Mouse (Mus musculus) heart, adult 11 months (tissue): ENCODE data around the gene Gm20388.

Experiments used
- DNase-seq: peaks from one replicate; pipeline ENCODE4 v3.0.0; 2022

The Gm20388 gene

DNA sequence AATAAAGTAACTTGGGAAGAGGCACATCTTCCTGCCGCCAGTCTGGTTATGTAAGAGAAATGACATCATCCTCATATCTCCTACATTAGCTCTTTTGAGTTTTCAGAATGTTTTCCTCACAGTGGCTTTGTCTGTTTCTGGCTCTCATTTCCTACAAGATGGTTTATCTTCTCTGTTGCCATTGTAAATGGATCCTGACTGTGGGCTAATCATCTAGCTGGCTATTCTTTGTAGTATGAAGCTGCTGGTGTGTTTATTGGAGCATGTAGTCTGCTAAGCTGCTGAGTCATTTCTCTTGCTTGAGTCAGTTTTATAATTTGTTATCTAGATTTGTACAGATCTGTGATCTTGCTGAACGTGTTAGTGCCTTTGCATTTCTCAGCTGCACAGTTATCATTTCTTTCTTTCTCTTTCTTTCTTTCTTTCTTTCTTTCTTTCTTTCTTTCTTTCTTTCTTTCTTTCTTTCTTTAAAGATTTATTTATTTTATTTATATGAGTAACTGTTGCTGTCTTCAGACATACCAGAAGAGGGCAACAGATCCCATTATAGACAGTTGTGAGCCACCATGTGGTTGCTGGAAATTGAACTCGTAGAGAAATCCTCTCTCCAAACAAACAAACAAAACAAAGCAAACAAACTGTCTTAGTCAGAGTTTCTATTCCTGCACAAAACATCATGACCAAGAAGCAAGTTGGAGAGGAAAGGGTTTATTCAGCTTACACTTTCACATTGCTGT, 3723.9 kb downstream of the Gm20388 start:
- no peak for DNase-seq

DNA sequence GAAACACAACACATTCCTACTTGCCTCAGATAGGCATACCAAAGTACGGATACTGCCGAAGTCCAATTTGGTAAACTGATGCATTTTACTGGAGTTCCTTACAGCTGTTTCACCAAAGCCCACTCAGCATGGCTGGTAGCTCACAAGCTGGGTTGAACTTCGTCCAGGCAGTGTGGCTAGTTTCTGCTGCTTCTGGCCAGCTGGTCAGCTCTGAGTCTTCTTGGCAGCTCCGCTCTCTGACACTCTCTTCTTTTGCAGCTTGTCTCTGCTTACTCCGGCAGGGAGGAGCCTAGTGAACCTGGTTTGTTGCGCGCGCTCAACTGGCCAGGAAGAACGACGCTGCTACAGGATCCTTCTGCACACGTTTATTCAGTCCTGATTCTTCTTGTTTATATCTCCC, 3725.0 kb downstream of the Gm20388 start:
- peak; percentile 93 for DNase-seq

DNA sequence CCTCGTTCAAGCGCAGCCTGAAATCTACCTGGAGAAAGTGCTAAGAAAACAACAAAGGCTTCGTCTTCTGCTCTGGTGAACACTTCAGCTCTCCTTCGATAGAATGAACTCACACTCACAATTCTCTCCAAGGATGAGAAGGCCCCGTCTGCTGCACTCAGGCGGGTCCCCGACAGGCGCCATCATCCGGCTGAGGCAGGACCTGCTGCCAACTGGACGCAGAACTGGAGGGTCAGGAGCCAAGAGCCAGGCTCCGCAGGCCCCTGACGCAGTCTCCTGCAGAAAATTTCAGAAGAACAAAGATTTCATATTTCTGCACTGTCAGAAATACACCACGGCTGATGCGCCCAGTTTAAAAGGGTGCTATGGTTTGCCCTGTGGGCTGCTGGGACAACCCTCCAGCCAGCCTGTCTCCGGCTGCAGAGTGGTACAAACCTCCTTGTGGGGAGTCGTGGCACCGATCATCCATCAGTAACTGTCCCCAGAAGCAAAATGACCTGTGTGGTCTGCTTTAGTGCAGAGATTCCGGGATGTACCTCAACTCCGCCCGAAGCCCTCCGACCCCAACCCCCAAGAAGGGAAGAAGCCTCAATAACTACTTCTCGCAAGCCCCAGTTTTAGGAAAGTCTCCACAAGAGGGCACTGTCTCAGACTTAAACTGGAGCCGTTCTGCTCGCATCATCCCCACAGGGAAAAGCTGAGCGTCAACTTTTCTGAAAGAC, 3732.8 kb downstream of the Gm20388 start:
- peak; percentile 92 for DNase-seq

DNA sequence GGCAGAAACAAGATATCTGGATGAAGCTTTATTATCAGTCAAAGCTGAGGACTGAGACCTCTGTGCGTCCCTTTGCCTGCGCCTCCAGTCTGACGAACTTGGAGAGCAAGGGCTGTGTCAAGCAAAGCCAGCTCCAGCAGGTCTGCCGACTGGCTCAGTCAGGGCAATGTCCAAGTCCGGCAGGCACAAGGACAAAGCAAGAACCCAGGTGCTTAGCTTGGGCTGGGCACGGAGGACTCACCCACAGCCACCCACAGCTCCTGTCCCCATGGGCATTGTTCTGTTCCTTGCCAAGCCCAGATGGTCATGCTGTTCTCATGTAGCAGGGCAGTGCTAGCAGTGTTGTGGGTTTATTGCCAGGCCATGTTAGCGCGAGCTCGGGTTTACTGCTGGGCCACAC, 3734.6 kb downstream of the Gm20388 start:
- DNase-seq: no peak

DNA sequence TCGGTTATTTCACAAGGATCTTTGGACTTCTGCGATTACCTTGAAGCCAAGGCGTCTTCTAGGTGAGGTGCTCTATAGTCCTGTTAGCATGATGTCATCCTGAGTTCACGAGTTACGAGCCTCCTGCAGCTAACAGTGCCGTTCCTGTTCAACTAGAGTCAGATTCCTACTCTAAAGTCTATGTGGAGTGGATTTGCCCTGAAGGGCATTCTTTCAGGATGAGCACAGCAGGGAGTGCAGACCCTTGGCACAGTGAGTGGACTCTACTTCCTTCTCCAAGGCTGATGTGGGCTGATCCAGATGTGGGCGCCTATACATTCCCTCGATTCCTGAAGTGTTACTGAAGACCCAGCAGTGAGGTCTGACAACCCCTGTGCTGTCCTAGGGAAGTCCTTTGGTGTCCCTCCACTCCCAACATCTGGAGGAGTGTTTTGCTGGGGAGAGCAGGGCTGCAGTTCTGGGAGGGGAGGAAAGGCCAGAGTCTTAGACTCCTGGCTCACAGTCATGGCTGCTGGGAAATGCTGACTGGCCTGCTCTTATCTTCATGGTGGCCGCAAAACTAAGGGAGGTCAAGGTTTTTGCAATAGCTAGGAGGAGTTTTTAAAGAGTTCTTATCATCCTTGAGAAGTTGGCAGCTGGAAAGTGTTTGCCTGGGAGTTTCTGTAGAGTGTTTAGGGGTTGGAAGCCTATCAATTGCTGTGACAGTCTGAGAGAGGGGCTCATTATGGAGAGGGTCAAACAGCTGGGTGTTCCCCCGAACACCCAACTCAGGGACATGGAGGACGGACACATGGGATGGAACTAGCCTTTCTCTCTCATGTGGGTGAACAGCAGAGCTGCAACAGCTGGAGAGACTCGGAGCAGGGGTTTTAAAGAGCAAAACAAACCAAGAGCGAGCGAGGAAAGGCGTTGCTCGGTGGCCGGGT, 3737.9 kb downstream of the Gm20388 start:
- peak; percentile 97 for DNase-seq

DNA sequence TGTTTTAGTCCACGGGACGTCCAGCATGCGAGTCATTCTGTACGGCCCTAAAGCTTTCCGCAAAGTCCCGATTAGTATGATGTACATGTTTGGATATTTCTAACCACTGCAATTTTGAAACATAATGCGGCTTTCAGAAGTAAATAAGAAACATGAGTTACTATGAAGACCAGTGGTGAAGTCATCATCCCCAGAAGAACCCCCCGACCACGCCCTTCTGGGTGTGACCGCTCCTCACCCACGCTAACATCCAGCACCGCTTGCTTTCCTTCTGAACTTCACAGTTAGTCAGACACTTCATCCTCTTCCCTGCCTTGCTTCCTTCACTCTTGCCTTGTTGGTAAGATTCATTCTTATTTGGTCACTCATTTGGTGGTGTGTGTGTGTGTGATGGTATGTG, 3738.8 kb downstream of the Gm20388 start:
- DNase-seq: no peak

DNA sequence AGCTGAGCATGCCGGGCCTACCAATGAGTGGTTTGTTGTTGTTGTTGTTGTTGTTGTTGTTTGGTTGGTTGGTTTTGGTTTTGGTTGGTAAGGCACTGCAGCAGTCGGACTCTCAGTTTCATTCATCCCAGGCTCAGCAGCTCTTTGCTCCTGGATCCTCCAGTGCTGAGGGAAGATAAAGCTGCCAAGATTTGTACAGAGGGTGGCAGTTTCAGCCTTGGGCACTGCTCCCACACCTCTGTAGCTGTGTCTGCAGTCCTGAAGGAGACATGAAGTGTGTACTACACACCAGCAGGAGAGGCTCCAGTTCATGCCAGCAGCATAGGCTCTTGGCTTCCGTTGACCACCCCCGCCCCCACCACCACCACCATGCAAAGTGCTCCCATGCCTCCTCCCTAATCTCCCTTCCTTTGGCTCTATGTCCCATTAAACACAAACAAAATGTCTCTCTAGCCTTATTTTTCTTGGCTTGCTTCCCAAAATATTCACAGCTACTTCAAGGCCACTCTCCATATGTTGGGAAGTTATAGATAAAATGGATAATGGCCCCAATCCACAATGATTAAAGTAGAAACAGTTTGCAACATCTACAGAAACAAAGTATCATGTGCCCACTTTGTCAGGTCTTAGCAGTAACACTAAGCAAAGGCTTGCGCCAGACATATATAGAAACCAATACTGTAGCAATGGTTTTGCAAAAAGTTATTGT, 3740.9 kb downstream of the Gm20388 start:
- no peak for DNase-seq

DNA sequence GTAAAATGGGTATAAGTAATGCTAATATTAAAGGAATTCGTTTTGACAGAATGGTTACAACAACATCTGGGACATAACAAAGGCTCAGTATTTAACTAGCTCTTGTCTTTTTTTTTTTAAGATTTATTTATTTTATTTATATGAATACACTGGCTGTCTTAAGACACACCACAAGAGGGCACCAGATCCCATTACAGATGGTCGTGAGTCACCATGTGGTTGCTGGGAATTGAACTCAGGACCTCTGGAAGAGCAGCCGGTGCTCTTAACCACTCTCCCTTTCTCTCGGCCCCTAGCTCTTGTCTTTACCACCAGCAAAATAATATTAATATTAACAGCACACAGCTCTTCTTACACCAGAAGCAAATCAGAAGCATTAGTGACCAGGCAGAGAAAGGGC, 3742.0 kb downstream of the Gm20388 start:
- no peak for DNase-seq

DNA sequence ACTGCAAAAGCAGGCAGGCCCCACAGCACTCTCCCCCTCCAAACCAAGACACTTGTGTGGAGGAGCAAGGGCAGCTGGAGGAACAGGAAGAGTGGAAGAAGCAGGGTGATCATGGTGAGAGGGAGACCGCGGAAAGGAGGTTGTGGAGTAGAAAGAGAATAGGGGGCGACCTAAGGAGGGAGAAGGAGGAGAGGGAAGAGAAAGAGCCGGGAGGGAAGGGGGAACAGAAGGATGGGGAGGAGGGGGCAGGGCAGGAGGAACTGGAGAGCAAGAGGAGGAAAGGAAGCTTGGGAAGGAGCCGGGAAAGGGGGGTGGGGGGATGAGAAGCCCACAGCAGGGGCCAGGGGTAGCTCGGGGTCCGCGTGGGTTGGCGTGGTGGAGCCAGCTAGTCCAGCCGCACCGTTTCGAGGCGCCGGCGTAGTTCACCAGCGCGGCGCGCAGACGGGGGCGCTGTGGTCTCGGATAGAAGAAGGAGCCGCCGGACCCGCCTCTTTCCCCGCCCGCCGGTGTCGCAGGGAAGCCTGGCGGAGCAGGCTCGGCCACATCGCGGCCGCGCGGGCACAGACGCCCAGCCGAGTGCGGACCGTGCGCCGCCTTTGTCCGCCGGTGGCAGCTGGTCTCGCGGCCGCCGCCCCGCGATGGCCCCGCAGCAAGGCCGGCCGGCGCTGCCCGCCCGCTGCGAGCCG, 3742.8 kb downstream of the Gm20388 start, which contains the start of gene Rhou:
Rhou (plus strand) TSS at position 622 of the 686 bp plus-strand sequence.
- DNase-seq: peak; percentile 99

DNA sequence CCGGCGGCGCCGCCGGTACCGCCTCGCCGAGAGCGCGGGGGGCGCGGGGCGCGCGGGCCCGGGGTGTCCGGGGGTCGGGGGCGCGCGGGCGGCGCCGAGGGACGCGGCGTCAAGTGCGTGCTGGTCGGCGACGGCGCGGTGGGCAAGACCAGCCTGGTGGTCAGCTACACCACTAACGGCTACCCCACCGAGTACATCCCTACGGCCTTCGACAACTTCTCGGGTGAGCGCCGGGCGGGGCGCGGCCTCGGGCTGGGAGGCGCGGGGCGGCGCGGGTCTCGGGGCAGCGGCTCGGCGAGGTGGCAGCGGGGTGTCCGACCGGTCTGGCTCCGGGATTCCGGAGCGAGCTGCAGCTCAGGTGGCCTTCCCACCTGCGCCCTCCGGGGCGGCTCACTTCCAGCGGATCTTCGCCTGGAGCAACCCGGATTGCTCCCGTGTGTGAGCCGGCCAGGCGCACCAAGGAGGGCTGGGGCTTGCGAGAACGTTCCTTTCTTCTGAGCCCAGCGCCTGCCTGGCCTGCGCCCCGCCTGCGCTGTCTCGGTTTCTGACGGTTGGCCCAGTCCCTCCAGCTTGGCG, 3743.4 kb downstream of the Gm20388 start:
- DNase-seq: peak; percentile 96

DNA sequence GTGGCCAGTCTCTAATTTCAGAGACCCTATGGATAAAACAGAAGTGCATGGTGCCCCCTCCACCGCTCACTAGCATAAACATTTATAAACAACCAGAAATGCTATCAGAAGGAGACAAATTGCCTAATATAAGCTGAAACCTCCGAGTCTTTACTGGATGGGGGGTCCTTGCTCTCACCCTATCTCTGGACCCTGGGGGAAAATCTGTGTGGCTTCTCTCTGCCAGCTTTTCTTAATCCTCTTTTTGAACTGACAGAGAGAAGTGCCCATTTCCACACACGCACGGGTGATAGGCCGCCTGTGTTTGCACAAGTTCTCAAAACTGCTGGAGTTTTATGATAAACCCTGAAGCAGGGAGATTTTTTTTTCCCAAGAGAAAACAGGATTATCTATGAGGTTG, 3744.1 kb downstream of the Gm20388 start:
- DNase-seq: no peak

DNA sequence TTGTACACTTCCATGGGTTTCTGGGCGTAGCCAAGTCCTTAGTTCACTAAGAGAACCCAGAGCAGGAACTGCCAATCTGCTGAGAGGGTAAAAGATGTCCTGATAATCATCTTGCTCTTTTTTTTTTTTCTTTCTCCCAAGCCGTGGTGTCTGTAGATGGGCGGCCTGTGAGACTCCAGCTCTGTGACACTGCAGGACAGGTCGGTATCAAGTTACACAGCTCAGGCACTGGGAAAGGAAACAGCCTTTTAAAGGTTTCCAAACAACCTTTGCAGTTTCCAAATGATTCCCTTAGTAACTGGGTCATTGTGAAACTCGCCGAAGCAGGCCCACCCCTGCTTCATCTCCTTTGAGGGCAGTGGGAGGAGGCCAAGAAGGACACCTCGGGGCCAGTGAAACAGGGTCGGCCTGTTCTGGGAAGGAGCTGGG, 3744.7 kb downstream of the Gm20388 start:
- DNase-seq: peak; percentile 94

DNA sequence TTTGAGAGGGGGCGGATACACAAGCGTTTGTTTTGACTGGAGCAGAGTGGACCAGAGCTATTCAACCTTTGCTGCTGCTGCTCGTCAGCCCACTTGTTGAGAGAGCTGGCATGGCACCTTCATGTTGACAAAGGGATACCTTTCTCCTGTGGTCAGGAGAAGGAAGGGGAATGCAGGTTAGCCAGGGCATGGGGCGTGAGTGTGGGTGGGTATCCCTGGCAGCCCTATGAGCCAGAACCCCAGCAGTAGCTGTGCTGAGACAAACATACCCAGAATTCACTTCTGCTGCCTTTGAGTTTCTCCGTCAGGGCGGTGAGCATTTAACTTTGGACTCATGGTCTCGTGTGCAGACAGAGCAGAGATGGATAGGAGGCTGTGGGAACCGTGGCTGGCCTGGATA, 3747.2 kb downstream of the Gm20388 start:
- no peak for DNase-seq

DNA sequence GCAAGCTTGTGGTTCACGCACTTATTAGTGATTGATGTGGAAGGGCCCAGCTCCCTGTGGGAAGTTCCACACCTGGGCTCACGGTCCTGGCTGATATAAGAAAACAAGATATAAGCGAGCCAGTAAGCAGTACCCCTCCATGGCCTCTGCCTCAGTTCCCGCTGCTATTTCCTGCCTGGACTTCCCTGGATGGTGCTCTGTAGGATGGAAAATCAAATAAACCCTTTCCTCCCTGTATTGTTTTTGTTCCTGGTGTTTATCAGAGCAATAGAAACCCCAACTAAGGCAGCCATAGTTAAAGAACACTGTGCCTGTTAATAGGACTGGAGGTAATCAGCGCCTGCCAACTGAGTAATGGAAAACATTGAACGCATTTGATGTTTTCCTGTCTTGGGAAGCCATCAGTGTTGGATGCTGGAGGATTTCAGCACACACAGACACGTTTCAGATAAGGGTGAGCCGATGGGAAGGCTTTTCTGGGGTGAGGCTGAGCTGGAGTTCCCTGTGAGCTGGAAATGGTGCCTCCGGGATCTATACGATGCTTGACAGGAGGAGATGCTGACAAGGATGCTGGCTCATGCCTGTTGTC, 3748.9 kb downstream of the Gm20388 start:
- no peak for DNase-seq

DNA sequence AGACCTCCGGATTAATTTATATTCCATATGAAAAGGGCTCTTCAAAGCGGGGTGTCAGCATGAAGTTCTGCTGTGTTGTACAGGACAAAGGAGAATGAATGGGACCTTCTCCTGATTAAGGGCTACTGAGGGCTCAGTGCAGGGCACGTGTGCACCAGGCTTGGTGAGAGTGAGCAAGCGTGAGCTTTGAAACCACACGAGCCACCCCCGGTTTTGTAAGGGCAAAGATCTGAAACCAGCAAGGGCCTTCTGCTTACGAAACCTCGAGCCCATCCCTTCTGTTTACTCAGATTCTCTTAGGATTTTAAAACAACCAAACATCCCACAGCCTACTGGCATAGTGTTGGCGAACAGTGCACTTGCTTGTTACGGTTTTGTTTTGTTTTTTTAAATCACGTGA, 3750.9 kb downstream of the Gm20388 start:
- DNase-seq: no peak

DNA sequence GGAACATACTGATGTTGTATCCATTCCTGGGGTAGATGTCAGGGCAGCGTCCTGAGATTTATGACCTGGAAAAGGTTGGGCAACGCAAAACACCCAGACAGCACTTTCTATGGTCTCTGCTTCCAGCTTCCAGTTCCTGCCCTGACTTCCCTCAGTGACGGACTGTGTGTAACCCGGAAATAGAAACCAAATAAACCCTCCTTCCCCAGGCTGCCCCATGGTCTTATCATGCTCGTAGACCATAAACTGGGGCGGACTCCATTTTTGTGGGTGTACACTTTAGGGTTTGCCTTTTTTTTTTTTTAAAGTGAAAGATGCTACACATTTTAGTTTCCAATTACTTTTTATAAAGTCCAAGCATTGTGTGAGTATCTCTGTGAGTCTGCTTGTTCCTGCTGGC, 3754.9 kb downstream of the Gm20388 start:
- DNase-seq: no peak

DNA sequence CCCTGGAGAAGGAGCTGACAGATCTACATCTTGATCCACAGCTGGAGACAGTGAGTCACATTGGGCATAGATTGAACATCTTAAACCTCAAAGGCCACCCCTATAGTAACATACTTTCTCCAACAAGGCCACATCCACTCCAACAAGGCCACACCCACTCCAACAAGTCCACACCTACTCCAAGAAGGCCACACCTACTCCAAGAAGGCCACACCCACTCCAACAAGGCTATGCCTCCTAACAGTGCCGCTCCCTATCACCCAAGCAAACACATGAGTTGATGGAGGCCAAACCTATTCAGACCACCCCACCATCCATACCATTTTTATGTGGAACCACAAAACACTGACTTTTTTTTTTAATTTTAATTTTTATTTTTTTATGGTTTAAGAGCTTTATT, 3756.2 kb downstream of the Gm20388 start:
- DNase-seq: no peak

DNA sequence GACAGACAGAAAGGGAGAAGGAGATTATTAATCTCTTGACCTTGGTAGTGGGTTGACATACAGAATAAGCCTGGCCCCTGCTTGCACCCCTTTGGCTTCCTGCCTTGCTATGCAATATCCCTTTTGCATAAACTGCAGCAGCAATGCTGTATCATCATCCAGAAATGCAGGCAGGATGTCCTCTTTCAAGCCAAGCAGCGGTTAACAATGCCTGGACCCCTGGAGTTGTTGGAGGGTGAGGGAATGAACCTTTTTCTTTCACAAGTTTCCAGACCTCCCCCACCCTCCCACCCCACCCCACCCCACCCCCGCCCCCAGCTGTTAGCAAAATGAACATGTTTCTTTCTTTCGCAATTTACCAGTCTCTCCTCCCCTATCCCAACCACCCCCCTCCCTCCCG, 3758.0 kb downstream of the Gm20388 start:
- DNase-seq: no peak

DNA sequence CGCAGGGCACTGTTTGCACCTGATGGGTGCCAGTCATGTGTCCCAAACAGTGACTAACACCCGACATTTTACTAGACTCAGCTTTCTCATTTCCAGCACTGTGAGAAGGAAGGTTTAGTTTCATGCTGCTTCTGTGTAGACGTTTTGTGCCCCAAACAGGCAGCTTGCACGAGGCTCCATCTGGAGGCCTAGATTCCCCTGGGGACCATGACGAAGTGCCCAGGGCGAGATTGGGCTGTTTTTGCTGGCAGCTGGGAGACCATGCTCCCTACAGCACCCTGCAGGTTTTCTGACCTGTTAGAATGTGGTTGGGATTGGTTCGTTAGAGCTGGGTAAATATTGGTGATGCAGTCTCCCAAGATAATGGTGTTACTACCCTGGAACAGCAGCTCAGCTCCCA, 3760.1 kb downstream of the Gm20388 start:
- no peak for DNase-seq

DNA sequence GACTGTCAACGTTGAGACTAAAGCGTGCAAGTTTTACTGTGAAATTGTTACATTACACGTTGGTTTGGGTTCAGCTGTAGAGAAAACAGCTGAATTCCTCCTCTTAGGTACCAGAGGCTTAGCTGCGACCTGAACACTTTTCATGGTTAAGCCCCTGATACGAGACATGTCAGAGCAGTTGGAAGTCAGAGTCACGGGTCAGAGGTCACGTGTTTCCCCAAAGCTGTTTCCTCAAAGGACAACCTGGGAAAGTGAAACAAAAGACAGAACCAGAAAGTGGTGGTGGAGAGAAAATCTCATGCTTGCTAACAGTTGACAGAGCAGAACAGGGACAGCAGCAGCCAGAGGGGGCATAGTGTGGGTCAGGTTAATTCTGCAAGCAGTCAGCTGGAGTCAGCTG, 3760.8 kb downstream of the Gm20388 start:
- no peak for DNase-seq

DNA sequence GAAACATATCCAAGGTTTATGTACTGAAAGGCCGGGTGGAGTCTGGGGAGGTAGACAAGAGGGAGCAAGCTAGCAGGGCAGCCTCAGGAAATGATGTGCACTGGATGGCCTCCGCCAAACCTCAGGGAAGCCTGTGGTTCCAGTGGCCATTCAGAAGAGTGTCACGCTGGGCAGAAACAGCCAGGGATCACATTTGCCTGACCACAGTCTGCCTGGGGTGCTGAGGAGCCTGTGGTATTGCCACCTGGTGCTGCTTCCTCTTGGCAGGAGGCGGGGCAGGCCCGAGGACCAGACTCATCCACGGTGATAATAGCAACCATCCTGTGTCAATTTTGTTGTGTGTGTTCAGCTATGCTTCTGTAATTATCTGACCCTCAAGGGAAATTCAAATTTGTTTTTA, 3762.0 kb downstream of the Gm20388 start:
- DNase-seq: peak; percentile 73
